Mouse (Mus musculus): Measurements from ENCODE around the gene Klf13.

Klf13 gene

DNA sequence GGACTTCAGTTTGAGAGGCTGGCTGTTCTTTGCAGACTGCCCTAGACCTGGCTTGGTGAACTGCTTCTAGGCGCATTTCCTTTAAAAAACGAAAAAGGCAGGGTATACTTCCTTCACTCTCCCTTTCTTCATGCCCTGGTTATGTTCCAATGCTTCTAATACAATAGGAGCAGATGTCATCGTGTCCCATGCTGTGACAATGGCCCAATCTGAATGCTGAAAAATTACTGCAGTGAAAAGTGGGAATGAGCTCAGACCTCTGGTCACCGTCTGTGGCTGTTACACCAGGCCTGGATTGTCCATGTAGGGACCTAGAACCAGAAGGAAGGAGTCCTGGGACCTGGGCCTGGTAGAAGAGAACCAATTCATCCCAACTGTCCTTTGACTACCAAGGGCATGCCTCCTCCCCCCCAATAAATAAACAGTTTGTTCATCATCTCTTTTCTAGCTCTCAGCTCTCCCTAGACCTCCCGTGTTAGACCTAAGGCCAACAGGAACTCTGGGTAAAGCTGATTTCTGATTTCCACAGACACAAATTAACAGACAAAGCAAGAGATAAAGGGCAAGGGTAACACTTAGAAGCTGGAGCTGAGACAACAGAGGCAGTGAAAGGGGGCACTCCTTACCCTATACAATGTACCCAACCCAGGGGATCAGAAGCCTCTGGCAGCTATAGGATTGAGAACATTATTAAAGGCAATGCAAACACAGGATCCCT is 30.8 kb downstream of the Klf13 start:
- no peak for DNase-seq (ENCODE audit: low spot score)

DNA sequence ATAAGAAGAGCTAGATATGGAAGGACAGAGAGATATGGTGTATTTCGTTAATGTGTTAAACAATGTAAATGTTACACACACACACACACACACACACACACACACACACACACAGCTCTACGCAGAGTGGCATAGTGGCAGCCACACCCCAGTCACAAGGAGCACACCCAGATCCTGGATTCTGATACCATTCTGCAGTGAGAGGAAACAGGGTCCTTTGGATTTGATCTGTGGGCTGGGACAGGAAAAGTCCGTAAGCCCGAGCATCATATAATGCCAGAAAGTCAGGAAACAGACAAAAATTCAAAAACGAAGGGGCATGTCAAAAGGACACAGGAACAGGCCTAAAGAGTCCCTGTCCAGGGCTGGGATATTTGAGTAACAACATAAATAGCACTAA is 33.1 kb downstream of the Klf13 start:
- DNase-seq (ENCODE audit: low spot score), result no peak

DNA sequence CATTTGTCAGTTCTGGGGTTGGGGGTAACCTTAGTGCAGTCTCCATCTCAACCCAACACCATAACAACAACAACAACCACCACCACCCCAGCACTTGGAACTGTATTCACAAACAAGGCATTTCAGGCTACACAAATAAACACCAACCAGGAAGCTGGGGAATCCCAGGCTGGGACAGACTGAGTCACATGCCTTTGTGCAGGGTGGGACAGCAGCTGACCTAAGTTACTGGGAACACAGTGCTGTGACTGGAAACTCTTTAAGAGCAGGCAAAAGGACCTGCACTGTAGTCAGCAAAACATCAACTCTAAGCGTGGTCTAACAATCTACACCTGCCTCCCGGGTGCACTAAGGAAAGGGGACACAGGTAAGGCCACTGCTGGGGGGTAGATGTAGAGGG is 33.5 kb downstream of the Klf13 start:
- no peak for DNase-seq (ENCODE audit: low spot score)

DNA sequence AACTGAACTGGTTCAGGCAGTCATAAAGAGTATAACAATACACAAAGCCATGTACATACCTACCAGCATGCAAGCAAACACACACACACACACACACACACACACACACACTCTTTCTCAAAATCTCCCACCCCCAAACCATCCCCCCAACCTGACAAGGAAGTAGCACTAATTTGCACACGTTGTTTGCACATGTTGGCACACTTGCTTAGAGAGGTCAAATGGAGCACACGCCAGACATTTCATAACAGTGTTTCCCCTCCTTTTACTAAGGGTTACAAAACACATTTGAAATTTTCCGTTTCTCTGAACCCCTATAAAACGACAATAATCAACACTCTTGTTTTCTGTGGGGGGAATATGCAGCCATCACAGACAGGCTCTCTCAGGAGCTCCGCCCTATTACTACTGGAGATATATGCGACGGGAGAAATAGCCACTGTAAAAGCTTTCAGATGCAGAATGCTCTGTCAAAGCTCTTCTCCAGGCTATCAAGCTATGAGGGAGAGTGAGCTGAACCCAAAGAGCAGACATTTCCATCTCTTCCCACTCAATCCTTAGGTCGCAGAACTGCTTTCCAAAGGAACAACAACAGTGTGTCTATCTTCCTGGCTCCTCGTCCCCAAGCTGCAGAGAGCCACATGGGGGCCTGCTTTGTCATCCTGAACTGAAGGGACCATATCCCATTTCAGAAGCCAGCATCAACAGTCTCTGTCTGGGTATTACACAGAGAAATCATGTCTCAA is 34.9 kb downstream of the Klf13 start:
- DNase-seq (ENCODE audit: low spot score), result no peak

DNA sequence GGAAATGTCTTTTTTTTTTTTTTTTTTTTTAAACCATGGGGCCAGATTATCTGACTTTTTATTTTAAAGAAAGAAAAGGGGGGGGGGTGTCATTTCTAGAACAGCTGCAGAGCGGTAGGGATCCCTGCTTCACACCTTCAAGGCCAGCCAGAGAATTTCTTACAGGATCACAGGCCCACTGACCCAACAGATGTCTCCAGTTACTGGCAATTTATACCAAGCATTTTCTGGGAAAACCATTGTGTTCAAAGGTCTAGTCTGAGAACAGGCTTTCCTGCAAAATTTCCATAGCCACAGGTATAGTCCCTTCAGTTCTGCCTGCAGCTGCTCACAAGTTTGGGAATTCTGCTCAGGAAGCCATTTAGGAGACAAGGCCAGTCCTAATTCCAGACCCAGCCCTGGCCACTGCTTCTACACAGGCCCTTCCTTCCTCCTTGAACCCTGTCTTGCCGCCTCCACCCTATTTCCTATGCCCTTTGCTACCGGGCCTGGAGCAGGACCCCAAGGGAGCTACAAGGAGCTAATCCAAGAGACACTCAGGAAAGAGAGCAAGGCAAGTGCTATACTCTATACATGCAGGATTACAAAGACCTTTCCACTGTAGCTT is 36.0 kb downstream of the Klf13 start:
- no peak for DNase-seq (ENCODE audit: low spot score)

DNA sequence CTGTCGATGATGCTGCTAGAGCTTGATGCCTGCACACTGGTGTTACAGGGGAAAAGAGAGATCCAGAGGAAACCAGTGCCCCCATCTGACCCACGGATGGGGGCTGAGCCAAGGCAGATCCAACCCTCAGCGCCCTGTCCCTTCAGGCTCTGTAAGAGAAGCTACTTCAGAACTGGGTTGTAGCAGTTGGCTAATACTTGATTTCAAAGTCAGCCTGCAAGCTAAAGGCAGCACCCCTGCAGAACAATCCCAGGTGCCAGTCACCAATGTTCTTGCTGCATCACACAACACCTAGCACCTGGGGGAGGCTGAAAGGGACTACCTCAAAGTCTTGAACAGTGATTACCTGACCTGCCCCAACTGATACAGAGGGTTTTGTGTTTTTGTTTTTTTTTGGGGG is 36.8 kb downstream of the Klf13 start:
- DNase-seq (ENCODE audit: low spot score), result no peak

DNA sequence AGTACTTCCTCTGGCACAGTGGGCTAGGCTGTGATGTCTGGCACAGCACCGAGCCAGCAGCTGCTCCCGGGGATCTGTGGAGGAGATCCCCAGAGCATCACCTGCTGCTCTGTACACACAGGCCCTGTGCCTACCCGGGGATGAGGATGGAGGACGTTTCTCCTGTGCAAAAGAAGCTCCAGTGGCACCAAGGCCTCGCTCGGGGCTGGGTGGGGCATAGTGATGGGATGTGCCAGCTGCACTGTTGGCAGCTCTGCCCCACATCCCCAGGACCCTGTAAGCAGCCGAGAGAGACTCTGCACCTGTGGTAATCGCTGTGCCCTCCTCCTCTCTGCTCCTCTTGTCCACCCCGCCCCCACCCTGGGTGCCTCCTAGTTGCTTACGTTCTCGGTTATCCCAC is 37.4 kb downstream of the Klf13 start:
- DNase-seq (ENCODE audit: low spot score), result no peak

DNA sequence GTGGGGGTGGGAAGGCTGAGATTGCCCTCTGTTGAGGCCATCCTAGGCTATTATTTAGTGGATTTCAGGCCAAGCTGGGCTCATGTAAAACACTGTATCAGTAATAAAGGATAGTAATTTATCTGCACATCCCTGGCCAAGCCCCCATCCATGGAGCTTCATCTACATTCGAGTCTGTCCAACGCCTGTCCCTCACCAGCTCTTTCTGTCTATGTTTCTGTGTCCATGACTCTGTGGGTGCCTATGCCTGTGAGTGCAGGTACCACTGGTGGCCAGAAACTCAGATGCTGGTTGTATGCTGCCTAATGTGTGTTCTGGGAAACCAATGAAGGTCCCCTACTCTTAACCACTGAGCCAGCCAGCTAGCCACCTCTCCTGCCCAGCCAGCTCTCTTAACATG is 38.3 kb downstream of the Klf13 start:
- no peak for DNase-seq (ENCODE audit: low spot score)

DNA sequence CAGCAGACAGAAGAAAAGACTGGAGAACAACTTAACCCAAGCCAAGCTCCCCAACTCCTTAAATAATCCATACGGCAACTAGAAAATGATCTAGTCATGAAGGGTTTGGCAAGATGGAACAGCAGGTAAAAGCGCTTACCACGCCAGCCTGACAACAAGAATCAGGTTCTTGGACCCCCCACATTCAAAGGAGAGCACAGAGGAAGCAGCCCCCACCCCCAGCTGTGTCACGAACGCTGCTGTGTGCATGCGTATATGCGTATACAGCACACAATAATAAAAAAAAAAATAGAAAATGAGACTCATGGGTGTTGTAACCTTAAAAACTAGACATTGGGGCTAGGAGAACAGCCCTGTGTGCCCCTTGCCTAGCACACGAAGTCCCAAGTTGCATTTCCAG is 38.8 kb downstream of the Klf13 start:
- no peak for DNase-seq (ENCODE audit: low spot score)

DNA sequence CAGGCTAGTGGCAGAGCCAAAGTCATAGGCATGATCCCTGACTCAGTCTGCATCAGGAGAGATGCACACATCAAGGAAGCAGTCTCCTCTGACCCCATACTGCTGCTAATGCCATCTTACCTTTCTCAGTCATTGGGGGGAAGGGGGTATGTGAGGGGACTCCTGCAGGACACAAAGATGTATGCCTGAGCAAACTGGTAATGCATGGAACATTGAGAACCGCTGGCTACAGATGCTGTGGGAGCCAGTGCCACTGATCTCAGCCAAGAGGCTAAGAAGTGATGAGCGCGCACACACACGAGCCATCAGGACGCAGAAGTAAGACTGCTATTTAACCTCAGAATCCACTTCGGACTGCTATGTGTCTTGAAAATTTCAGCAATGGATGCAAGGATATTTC is 40.5 kb downstream of the Klf13 start:
- DNase-seq (ENCODE audit: low spot score), result no peak

DNA sequence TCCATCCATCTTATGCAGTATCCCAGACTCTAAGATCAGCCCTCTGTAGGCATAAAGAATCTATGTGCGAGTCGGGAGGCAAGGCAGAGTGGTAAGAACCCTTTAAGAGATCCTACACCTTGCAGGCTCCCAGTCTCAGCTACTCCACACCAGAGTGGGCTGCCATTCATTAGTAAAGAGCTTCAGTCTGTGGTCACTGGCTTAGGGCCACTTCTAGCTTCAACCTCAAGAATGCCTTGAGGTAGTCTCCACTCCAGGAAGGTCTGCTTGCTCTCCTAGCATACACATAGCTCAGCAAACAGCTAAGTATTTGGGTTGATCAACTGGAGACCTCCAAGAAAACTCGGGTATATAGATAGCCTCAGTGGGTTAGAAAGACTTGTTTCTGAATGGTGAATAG is 41.1 kb downstream of the Klf13 start:
- no peak for DNase-seq (ENCODE audit: low spot score)

DNA sequence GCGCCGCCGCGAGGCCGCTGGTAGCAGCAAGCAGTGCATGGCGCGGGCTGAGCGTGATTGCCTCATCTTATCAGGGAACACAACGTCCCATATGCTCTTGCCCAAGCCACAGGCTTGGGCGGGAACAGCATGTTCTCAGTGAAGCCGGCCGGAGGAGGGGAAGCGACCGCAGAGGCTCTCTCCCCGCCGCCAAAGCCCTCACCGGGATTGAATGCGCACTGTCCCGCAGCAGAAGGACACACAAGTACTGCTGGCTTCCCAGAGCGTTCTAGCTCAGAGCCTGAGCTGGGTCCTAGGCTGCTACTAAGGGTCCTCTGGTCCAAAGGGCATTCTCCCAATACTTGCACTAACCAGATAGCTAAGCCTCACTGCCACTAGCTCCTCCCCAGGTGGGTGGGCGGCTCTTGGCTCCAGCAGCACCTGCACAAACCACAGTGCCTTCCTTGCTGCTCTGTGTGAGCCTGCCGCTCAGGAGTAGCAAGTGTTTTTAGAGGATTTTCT is 41.7 kb downstream of the Klf13 start:
- peak; percentile 89 for DNase-seq (ENCODE audit: low spot score)

DNA sequence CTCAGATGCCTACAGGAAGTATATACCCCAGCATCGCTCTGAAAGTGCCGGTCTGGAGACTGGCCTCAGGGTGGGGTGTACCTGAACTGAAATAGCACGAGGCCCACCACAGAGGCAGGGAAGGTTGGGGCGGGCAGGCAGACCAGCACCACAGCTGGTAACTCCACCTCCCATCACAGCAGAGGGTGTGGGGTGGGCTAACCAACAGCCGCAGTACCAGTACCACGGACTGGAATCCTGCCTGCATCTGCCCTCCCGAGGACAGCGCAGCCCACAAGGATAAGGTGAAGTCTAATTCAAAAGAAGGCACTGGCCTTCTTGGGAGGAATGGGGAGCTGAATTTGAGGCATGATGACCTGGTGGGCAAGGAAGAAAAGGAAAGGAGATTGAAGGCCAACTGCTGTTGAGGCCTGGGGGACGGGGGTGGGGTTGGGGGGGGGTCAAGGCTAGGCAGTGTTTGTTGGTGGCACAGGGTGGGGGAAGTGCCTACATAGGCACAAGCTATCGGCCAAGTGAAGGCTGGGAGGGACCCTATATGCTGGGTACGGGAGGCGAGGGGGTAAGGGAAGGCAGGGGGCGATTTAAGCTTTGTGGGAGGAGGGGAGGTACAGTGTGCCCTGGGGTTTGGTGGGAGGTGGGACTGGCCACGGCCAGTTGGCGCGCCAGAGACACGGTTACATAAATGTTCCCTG is 42.3 kb downstream of the Klf13 start:
- DNase-seq (ENCODE audit: low spot score), result no peak

DNA sequence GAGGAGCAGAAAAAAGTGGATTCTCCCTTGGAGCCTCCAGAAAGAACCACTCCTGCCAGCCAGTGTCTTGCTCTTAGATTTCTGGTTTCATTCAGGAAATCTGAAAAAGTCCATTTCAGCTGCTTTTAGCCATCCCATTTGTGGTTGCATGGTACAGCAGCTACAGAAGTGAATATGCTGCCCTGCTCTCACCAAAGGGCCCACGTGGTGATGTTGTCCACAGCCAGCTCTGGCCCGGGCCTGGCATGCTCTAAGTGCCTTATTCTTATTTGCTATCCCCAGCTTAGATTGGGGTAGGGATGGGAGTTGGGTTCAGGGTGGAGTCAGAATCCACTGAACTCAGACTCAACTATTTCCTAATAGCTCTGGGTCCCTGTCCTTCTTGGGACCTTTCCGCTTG is 43.5 kb downstream of the Klf13 start:
- DNase-seq (ENCODE audit: low spot score), result no peak

DNA sequence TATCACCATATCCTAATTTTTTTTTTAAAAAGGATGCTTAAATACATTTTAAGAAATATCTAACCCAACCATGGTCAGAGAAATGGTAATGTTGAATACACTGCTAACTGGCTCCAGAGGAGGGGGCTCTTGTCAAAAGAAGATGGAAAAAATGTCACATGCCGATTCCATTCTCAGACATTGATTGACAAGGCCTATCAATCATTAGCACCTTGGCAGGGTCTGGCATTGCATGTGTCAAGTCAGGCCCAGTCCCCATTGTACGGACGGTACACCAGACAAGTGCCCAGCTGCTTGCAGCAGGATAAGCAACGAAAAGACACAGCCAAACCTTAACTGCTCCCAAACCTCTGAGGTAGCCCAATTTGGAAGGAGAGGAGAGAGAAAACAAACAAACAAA is 44.1 kb downstream of the Klf13 start:
- DNase-seq (ENCODE audit: low spot score), result no peak

DNA sequence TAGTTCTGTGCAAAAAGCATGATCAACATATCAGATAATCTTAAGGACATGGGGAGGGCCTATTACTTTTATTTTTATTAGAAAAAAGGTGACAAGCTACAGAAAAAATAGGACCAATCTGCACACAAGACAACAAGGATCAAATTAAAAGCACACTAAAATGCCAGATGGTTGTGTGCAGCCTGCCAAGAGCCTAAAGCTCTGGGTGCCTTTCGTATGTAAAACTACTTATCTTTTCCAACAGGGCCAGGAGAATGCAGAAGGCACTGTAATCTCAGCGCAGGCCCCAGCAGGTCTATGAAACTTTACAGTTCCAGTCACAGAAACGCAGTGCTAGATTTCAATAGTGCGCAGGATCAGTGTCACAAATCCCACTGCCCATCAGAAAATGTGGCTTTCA is 45.0 kb downstream of the Klf13 start:
- DNase-seq (ENCODE audit: low spot score), result no peak

DNA sequence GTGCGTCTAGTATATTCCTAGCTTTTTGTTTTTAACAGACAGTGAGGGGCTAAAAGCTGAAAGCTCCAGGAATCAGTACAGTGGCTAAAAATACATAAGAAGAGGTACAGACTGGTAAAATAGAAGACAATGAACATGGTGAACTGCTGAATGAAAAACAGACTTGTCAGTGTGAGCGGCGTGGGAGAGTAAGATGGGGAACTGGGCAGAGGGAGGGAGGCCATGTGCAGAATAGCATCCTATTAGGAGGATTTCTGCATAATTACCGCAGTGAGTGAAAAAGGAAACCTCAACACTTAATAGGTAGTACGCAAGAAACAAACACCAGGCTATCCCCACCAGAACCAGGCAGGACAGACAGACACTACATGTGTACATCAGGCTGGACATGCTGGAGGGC is 45.5 kb downstream of the Klf13 start:
- no peak for DNase-seq (ENCODE audit: low spot score)

DNA sequence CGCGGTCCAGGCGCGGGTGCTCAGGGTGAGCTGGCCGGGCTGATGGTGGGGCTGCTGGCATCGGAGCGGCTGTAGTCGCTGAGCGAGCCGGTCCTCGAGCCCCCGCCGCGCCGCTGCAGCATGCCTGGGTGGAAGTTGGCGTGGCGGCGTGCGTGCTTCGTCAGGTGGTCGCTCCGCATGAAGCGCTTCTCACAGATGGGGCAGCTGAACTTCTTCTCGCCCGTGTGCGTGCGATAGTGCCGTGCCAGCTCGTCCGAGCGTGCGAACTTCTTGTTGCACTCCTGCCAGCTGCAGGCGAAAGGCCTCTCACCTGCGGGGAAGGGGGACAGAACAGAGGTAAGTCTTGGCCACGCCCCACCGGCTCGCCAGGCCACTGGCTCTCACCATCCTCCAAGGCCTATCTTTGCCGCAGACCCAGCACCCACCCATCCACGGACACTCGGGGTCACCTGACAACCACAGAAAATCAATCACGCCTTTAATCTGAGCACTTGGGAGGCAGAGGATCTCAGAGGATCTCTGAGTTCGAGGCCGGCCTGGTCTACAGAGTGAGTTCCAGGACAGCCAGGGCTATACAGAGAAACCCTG is 47.1 kb downstream of the Klf13 start:
- no peak for DNase-seq (ENCODE audit: low spot score)

DNA sequence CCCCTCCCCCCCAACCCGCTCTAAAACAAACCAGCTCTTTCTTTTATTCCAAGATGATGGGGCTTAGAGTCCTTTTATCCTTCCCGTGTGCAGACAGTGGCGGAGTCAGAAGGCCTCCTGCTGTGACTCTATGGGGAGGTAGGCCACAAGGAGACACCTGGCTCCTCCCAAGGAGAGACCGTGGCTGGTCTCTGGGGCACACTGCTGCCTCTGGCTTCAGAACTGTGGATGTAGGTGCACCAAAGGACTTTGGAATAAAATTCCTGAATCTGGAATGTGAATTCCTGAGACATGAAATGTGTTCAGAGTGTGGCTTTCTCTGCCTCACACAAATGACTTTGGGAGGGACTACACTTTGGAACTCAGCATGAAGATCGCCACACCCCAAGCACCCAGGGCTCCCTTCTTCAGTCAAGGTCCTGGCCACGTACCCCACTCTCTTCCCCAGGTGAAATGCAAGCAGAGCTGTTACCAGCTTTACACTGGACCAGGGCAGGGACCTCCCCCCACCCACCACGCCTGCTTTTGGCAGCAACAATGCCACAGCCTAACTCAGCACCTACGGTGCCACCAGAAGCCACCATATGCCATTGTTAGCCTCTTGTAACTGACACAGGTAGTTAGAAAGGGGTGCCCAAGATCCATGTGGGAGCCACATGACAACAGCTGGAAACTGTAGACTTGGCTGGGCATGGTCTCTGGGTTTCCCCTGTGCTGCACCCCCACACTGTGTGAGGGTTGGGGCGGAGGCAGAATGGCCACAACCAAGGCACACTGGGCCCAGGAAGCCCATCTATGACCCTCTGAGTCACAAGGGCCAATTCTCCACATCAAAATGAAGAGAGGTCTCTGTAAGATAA is 49.4 kb downstream of the Klf13 start:
- DNase-seq (ENCODE audit: low spot score), result no peak

DNA sequence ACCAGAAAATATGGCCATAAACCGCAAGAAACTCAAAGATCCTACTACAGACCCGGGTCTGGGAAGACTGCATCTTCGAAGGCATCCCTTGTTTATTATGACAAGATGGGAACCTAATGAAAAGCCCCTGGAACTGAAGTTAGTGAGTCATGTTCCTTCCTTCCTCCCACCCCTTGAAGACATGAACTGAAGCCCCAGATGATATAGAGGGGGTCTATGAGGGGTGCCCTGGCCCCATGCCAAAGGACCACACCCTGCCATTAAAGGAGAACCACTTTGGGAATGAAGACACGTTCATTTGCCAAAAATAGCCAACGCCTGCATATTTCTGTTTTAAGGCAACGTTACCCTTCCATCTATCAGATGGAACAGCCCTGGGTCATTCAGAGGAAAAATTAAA is 50.0 kb downstream of the Klf13 start:
- DNase-seq (ENCODE audit: low spot score), result no peak

DNA sequence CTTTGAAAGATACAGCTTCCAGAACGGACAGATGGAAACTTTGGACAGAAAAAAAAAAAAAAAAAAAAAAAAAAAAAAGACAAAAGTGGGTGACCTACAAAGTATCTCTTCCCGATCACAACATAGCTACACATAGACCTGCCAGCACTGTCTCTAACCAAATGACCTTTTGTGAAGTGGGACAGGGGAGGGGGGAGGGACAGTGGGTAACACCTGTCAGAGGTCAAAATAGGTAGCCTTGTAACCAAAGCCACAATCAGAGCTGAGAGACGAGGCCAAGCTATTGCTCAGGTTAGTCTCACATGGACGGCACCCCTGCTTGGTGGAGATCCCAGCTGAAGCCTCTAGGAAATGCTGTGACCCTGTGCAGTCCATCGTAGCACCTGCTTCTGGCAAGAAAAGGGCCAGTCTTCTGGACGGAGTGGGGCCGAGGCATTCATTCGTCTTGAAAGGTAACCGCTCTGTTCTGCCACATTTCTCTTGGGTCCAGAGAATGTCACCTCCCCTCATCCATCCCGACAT is 51.1 kb downstream of the Klf13 start:
- no peak for DNase-seq (ENCODE audit: low spot score)

Data from yolk sac, embryonic 10.5 days (tissue).